Mouse (Mus musculus) liver, embryonic 14.5 days (tissue): Measurements from ENCODE around the gene Gpx3. TPM values are rescaled to one million over a fixed set of nuclear protein-coding genes. Genes with fewer than 3 reads are reported as not detected.

Source experiments
- ATAC-seq: fragments of 200-750 bp; cut with Nextera tagmentation; 2 replicates; pipeline ENCODE4 v1.8.0; 2017; ENCODE audit warnings: moderate number of reproducible peaks, mild to moderate bottlenecking, moderate library complexity; ENCODE audit not compliant: insufficient read depth
- DNase-seq, 3 experiments: peaks; one replicate each; pipeline ENCODE4 v3.0.0-alpha.2; 2012 to 2013; ENCODE audit warnings: low read depth in 3 of 3, low spot score in 3 of 3
- H3K27ac ChIP-seq: fragments of 300-500 bp; sonication (generic); 2 replicates; pipeline ENCODE4 v1.5.1; 2014; ENCODE audit warnings: moderate library complexity, mild to moderate bottlenecking, control low read depth, inconsistent platforms
- H3K27me3 ChIP-seq: fragments of 300-500 bp; sonication (generic); 2 replicates; pipeline ENCODE4 v1.6.1; 2014; ENCODE audit warnings: mild to moderate bottlenecking, low read length, moderate library complexity; ENCODE audit not compliant: control insufficient read depth, insufficient read depth
- H3K36me3 ChIP-seq: fragments of 300-500 bp; sonication (generic); replicated peaks from 2 replicates; pipeline ENCODE4 v1.6.1; 2014; ENCODE audit warnings: low read depth; ENCODE audit not compliant: control insufficient read depth, insufficient read depth
- H3K4me1 ChIP-seq, 2 experiments: fragments of 200-500 bp in 1 of 2; fragments of 300-500 bp in 1 of 2; sonication (generic) in 1 of 2; replicated peaks; 2 replicates each; pipeline ENCODE4 v1.6.1; 2012 to 2014; ENCODE audit warnings: antibody characterized with exemption in 1 of 2, inconsistent platforms in 1 of 2, low read length in 1 of 2; ENCODE audit not compliant: control insufficient read depth in 2 of 2, insufficient read depth in 2 of 2
- H3K4me2 ChIP-seq: fragments of 300-500 bp; sonication (generic); 2 replicates; pipeline ENCODE4 v1.6.1; 2014; ENCODE audit warnings: low read depth, mild to moderate bottlenecking, control low read depth, moderate library complexity
- H3K4me3 ChIP-seq, 2 experiments: fragments of 200-500 bp in 1 of 2; fragments of 300-500 bp in 1 of 2; sonication (generic) in 1 of 2; 2 replicates each; pipeline ENCODE4 v1.5.1; 2012 to 2014; ENCODE audit warnings: low read depth in 2 of 2, low read length in 2 of 2, mild to moderate bottlenecking in 2 of 2, control low read depth in 1 of 2, inconsistent platforms in 1 of 2, moderate library complexity in 1 of 2; ENCODE audit not compliant: insufficient read depth in 1 of 2
- H3K9ac ChIP-seq: fragments of 300-500 bp; sonication (generic); replicated peaks from 2 replicates; pipeline ENCODE4 v1.6.1; 2014; ENCODE audit warnings: mild to moderate bottlenecking, control low read depth, moderate library complexity
- H3K9me3 ChIP-seq: fragments of 300-500 bp; sonication (generic); 2 replicates; pipeline ENCODE4 v1.6.1; 2016; ENCODE audit warnings: low read length, mixed read lengths; ENCODE audit not compliant: control insufficient read depth
- CTCF ChIP-seq: IDR thresholded peaks from 2 replicates; pipeline ENCODE4 v1.5.1; 2016; ENCODE audit warnings: antibody characterized with exemption, low read depth, control low read depth
- EP300 ChIP-seq: IDR thresholded peaks from 2 replicates; pipeline ENCODE4 v1.6.1; 2016; ENCODE audit warnings: antibody characterized with exemption, low read depth
- WGBS: fragments of 180-500 bp; shearing (Covaris S2); extraction: QIAGEN DNeasy Blood & Tissue Kit; methylation state at CpG from one replicate; pipeline ENCODE4 v1.1.7; 2014; ENCODE audit not compliant: insufficient replicate concordance; 5-methylcytosine and 5-hydroxymethylcytosine counted together
- polyA plus RNA-seq, 2 experiments: library from polyadenylated mRNA; depleted of rRNA in 1 of 2; stranded (reverse) in 1 of 2; unstranded in 1 of 2; fragments of >200 nt; fragmentation: Nextera tagmentation in 1 of 2; extraction: Ambion mirVana in 1 of 2; gene quantifications; 2 replicates each; pipeline versions ENCODE4 v1.2.1 to v1.2.3; 2012 to 2014

Gene Gpx3
- polyA plus RNA-seq, 2 experiments: 8.3 to 27.0 TPM

DNA sequence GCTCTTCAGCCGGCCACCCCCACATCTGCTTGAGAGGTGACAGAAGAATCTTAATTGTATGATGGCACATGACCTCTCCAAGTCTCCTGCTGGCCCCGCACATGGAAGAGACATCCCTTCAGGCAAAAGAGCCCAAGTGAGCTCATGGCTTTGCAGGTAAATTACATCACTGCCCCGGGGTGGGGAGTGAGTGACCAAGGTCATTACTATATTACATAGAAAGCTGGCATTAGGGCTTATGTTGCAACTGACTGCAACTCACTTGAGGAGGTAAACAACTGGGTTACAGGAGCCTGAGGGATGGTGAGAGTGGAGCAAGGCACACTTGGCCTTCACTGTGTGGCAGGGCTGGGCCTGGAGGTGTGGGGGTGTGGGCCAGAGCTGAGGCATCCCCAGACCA is 26.0 kb downstream of the Gpx3 start:
- Histone ChIP-seq H3K4me1 (no peaks in the 10 kb centered on the region), H3K9ac (no peak overlapping the region), H3K9me3 (no peaks in the 10 kb centered on the region), H3K36me3 (no peaks in the 10 kb centered on the region), H3K4me3 (no peak overlapping the region), H3K27me3 (no peaks in the 10 kb centered on the region), H3K4me2 (no peak overlapping the region), H3K27ac (no peak overlapping the region)
- TF ChIP-seq EP300 (no peak), CTCF (no peak)
- ATAC-seq: no peak
- WGBS: 75% methylated on average over 3 of the region's 3 CpGs
- DNase-seq: no peak

DNA sequence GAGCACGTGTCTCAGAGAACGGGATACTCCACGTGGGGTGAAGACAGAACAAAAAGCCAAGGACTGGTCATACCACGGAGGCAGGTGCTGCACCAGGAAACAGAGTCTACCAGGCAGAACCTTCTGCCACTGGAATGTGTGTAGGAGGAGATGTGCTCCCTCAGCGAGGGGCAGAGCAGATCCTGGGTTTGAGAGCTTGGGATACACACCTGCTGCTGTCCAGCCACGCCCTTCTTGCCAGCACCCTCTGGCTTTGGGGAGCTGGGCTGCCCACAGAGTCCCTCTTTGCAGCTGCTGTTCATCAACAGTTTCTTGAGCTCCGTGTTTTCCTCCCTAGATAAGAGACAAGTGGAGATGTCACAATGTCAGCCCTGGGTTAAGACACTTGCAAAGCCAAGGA is 26.6 kb downstream of the Gpx3 start:
- no peak overlapping the region for H3K4me2 ChIP-seq
- no peaks in the 10 kb centered on the region for H3K9me3 ChIP-seq
- TF ChIP-seq EP300 (no peak), CTCF (no peak)
- H3K4me1 ChIP-seq: no peaks in the 10 kb centered on the region
- H3K4me3 ChIP-seq: no peak overlapping the region
- ATAC-seq: no peak
- 58% methylated on average over 7 of the region's 7 CpGs for WGBS
- no peaks in the 10 kb centered on the region for H3K27me3 ChIP-seq
- no peaks in the 10 kb centered on the region for H3K36me3 ChIP-seq
- no peak overlapping the region for H3K9ac ChIP-seq
- DNase-seq: no peak
- no peak overlapping the region for H3K27ac ChIP-seq

DNA sequence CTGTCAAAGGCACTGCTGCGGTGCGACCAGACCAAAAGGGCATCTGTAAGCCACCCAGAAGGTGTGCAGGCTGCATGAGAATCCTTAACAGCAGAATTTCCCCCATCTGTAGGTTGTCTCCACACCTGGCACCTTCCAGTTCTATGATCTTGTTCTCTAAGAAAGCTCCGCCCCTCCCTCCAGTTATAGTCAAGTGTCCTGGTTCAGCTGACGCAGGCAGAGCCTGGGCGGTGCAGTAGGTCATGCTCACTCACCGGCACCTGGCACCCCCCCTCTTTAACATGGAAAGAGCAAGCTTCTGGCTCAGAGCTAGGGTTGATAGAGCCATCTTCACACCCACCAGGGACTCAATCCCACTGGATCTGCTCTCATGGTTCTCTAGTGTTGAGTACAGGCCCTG is 27.0 kb downstream of the Gpx3 start:
- DNase-seq (no peak), ATAC-seq (no peak)
- no peak overlapping the region for H3K27ac ChIP-seq
- H3K9ac ChIP-seq: no peak overlapping the region
- H3K9me3 ChIP-seq: no peaks in the 10 kb centered on the region
- H3K27me3 ChIP-seq: no peaks in the 10 kb centered on the region
- H3K4me2 ChIP-seq: no peak overlapping the region
- 82% methylated on average over 6 of the region's 6 CpGs for WGBS
- H3K36me3 ChIP-seq: no peaks in the 10 kb centered on the region
- TF ChIP-seq CTCF (no peak), EP300 (no peak)
- H3K4me1 ChIP-seq: no peaks in the 10 kb centered on the region
- H3K4me3 ChIP-seq: no peak overlapping the region

DNA sequence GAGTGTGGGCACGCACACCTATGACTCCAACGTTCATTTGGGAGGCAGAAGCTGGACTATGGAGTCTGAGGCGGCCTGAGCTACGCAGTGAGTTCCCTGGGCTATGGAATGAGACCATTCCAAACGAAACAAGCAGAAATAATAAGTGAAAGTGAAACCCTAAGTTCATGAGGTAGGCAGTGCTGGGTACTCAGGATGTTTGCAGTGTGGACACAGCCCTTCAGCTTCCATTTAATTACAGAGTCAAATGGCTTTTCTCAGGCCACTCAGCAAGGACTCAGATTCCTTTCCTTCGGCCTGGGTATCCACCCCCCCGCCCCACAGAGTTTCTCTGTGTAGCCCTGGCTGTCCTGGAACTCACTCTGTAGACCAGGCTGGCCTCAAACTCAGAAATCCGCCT is 27.5 kb downstream of the Gpx3 start:
- no peak for ATAC-seq
- no peaks in the 10 kb centered on the region for H3K4me1 ChIP-seq
- DNase-seq: no peak
- H3K27me3 ChIP-seq: no peaks in the 10 kb centered on the region
- 74% methylated on average over 8 of the region's 8 CpGs for WGBS
- H3K9me3 ChIP-seq: no peaks in the 10 kb centered on the region
- no peak overlapping the region for H3K27ac ChIP-seq
- no peak overlapping the region for H3K4me3 ChIP-seq
- H3K9ac ChIP-seq: no peak overlapping the region
- no peak overlapping the region for H3K4me2 ChIP-seq
- no peaks in the 10 kb centered on the region for H3K36me3 ChIP-seq
- TF ChIP-seq CTCF: no peak
- no peak for TF ChIP-seq EP300

DNA sequence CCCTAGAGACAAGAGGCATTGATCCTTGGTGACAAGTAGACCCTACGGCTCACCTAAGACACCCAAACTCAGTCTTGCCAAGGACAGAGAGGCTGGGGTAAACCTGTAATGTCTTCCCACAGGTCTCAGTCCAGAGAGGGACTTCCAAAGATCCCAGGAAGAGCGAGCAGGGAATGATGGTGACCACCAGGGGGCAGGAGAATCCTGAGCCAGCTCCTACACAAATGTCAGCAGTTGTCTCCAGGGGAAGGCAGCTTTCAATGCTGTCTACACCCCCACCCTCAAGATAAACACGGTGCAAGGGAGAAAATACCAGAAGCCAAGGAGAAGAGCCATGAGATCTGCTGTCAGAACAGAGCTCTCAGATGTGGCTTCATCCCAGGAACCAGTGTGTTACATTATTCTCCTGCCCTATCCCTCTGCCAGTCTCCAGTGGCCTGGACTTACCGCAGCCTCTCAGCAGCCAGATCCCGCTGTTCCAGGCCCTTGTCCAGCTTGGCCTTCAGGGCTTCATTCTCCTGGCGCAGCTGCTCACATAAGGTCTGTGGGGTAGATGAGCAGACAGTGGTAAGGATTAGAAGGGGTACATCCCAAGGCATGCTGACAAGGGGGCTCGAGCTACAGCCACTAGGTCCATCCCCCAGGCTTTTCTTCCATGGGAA is 28.2 kb downstream of the Gpx3 start:
- Histone ChIP-seq H3K27me3 (no peaks in the 10 kb centered on the region), H3K4me3 (no peak overlapping the region), H3K36me3 (no peaks in the 10 kb centered on the region), H3K9ac (no peak overlapping the region), H3K4me2 (no peak overlapping the region), H3K4me1 (no peaks in the 10 kb centered on the region), H3K9me3 (no peaks in the 10 kb centered on the region), H3K27ac (no peak overlapping the region)
- DNase-seq (no peak), ATAC-seq (no peak)
- WGBS: 58% methylated on average over 7 of the region's 7 CpGs
- TF ChIP-seq CTCF: peak; percentile 79
- no peak for TF ChIP-seq EP300
